Mouse (Mus musculus) forebrain, embryonic 15.5 days (tissue): ENCODE data around the gene Glod5. TPM values are rescaled to one million over a fixed set of nuclear protein-coding genes. Genes with fewer than 3 reads are reported as not detected.

Experiments
- ATAC-seq: fragments of 200-750 bp; cut with Nextera tagmentation; replicated peaks from 2 replicates; pipeline ENCODE4 v1.8.0; 2017; ENCODE audit warnings: mild to moderate bottlenecking, moderate TSS enrichment, moderate library complexity
- H3K27ac ChIP-seq: fragments of 300-500 bp; sonication (generic); replicated peaks from 2 replicates; pipeline ENCODE4 v1.5.1; 2015; ENCODE audit warnings: mild to moderate bottlenecking, inconsistent platforms
- H3K27me3 ChIP-seq: fragments of 300-500 bp; sonication (generic); 2 replicates; pipeline ENCODE4 v1.6.1; 2015; ENCODE audit warnings: inconsistent platforms
- H3K36me3 ChIP-seq: fragments of 300-500 bp; sonication (generic); 2 replicates; pipeline ENCODE4 v1.6.1; 2015; ENCODE audit warnings: mild to moderate bottlenecking, inconsistent platforms
- H3K4me1 ChIP-seq: fragments of 300-500 bp; sonication (generic); 2 replicates; pipeline ENCODE4 v1.6.1; 2015; ENCODE audit warnings: inconsistent platforms
- H3K4me2 ChIP-seq: fragments of 300-500 bp; sonication (generic); replicated peaks from 2 replicates; pipeline ENCODE4 v1.6.1; 2015; ENCODE audit warnings: mild to moderate bottlenecking, inconsistent platforms
- H3K4me3 ChIP-seq: fragments of 300-500 bp; sonication (generic); 2 replicates; pipeline ENCODE4 v1.5.1; 2015; ENCODE audit warnings: mild to moderate bottlenecking, inconsistent platforms
- H3K9ac ChIP-seq: fragments of 300-500 bp; sonication (generic); replicated peaks from 2 replicates; pipeline ENCODE4 v1.6.1; 2015; ENCODE audit warnings: mild to moderate bottlenecking, inconsistent platforms
- H3K9me3 ChIP-seq: fragments of 300-500 bp; sonication (generic); 2 replicates; pipeline ENCODE4 v1.6.1; 2016; ENCODE audit warnings: inconsistent platforms
- WGBS: fragments of 180-500 bp; shearing (Covaris S2); methylation state at CpG from one replicate; pipeline ENCODE4 v1.1.7; 2015; ENCODE audit warnings: mixed read lengths; 5-methylcytosine and 5-hydroxymethylcytosine counted together
- polyA plus RNA-seq: library from polyadenylated mRNA; unstranded; fragments of >200 nt; fragmentation: Nextera tagmentation; extraction: Ambion mirVana; gene quantifications from 2 replicates; pipeline ENCODE4 v1.2.1, GENCODE M21; 2015

The Glod5 gene
- polyA plus RNA-seq, 1 experiment from 2014 or later = 0.36 TPM

DNA sequence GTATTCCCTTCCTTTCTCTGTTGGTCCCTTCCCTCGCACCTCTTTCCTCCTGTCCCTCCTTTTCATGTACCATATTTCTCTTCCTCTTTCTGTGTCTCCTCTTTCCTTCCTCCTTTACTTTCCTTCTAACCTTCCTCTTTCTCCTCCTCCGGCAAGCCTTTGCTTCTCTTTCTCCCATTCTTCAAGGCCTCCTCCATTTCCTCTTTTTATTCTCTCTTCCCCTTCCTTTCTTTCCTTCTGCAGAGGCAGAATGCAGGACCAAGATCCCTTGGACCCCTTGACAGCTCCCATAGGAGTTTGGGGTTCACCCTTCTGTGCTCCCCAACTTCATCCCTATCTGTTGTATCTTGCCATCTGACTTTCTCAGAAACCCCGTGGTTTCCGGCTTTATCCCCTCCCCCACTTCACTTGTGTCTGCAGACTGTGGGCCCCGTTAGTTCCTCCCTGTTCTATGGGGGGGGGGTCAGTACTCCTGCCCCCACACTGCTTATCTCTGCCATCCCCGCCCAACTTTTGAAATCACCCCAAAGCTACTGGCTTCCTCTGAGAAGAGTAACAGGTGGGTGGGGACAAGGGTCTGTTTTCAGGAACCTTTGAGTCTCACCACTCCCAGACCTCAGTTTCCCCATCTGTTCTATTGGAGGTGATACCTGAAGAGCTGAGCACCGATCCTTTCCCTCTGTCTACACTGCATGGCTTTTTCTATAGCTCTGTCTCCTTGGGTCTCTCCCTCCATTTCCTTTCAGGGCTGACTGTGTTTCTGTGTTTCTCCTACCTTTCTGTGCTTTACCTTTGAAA, 54.3 kb downstream of the Glod5 start:
- no peaks in the 10 kb centered on the region for H3K27me3 ChIP-seq
- no peaks in the 10 kb centered on the region for H3K4me1 ChIP-seq
- 84% methylated on average over 7 of the region's 7 CpGs for WGBS
- no peak overlapping the region for H3K27ac ChIP-seq
- no peak for ATAC-seq
- no peak overlapping the region for H3K9ac ChIP-seq
- H3K4me2 ChIP-seq = no peak overlapping the region
- H3K9me3 ChIP-seq = no peaks in the 10 kb centered on the region
- no peak overlapping the region for H3K4me3 ChIP-seq
- no peaks in the 10 kb centered on the region for H3K36me3 ChIP-seq

DNA sequence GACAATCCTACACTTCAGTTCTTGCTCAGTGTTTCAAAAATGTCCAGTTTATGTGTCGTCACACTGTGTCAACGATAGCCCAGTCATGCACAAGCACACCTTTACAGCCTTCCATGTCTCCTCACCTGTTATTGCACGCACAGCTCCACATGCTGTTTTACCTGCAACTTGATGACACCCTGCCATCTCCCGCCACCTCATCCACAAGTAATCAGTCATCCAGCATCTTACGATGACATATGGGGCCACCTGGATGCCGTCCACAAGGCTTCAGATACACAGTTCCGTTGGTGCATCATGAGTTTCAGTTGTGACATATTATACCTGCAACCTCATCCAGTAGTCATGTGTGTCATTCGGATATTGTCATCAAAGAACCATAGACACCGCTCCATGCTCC, 59.4 kb downstream of the Glod5 start:
- Histone ChIP-seq H3K4me2 (no peak overlapping the region), H3K27me3 (no peaks in the 10 kb centered on the region), H3K27ac (no peak overlapping the region), H3K4me3 (no peak overlapping the region), H3K9ac (no peak overlapping the region), H3K36me3 (no peaks in the 10 kb centered on the region), H3K4me1 (no peaks in the 10 kb centered on the region), H3K9me3 (no peaks in the 10 kb centered on the region)
- no peak for ATAC-seq
- 93% methylated on average over 9 of the region's 9 CpGs for WGBS

Other genes starting within 250 kb of the Glod5 start
- gene Gripap1, start 228.7 kb downstream of the Glod5 start, polyA plus RNA-seq = 77.6 and 78.5 TPM in 2 replicates
- 2.8 and 3.1 TPM in 2 replicates for gene Kcnd1, start 196.2 kb downstream of the Glod5 start, polyA plus RNA-seq
- gene Otud5, start 177.1 kb downstream of the Glod5 start, polyA plus RNA-seq = 53.8 and 55.8 TPM in 2 replicates
- gene Pim2, start 140.2 kb downstream of the Glod5 start, polyA plus RNA-seq = 16.3 and 17.6 TPM in 2 replicates
- 44.5 and 45.0 TPM in 2 replicates for gene Slc35a2, start 134.5 kb downstream of the Glod5 start, polyA plus RNA-seq
- gene Pqbp1, start 119.2 kb downstream of the Glod5 start, polyA plus RNA-seq = 207 and 210 TPM in 2 replicates
- 160 and 165 TPM in 2 replicates for gene Timm17b, start 119.1 kb downstream of the Glod5 start, polyA plus RNA-seq
- gene Gm10491, start 110.7 kb downstream of the Glod5 start, polyA plus RNA-seq = not detected in 2 replicates
- gene Gm10490, start 109.0 kb downstream of the Glod5 start, polyA plus RNA-seq = not detected in 2 replicates
- gene Pcsk1n, start 98.7 kb downstream of the Glod5 start, polyA plus RNA-seq = 131 and 141 TPM in 2 replicates
- not detected in 2 replicates for gene Eras, start 89.9 kb downstream of the Glod5 start, polyA plus RNA-seq
- gene Hdac6, start 70.6 kb downstream of the Glod5 start, polyA plus RNA-seq = 51.3 and 55.7 TPM in 2 replicates
- gene Gata1, start 40.4 kb downstream of the Glod5 start, polyA plus RNA-seq = 0.09 and 0.15 TPM in 2 replicates
- 50.2 and 50.9 TPM in 2 replicates for gene Suv39h1, start 56.3 kb upstream of the Glod5 start, polyA plus RNA-seq
- gene Was, start 72.0 kb upstream of the Glod5 start, polyA plus RNA-seq = 0.09 TPM in 1 of 2 replicates, not detected in the other
- 52.0 and 53.0 TPM in 2 replicates for gene Wdr13, start 114.4 kb upstream of the Glod5 start, polyA plus RNA-seq
- 381 and 393 TPM in 2 replicates for gene Rbm3, start 127.4 kb upstream of the Glod5 start, polyA plus RNA-seq
- gene Tbc1d25, start 157.7 kb upstream of the Glod5 start, polyA plus RNA-seq = 24.9 and 25.3 TPM in 2 replicates
- gene Ebp, start 175.0 kb upstream of the Glod5 start, polyA plus RNA-seq = 21.7 and 24.0 TPM in 2 replicates
- 39.5 and 43.5 TPM in 2 replicates for gene Porcn, start 188.0 kb upstream of the Glod5 start, polyA plus RNA-seq
- 51.1 and 54.3 TPM in 2 replicates for gene Ftsj1, start 233.9 kb upstream of the Glod5 start, polyA plus RNA-seq